ENCODE assay signal across 31 mouse cellular contexts in the genomic region with DNA sequence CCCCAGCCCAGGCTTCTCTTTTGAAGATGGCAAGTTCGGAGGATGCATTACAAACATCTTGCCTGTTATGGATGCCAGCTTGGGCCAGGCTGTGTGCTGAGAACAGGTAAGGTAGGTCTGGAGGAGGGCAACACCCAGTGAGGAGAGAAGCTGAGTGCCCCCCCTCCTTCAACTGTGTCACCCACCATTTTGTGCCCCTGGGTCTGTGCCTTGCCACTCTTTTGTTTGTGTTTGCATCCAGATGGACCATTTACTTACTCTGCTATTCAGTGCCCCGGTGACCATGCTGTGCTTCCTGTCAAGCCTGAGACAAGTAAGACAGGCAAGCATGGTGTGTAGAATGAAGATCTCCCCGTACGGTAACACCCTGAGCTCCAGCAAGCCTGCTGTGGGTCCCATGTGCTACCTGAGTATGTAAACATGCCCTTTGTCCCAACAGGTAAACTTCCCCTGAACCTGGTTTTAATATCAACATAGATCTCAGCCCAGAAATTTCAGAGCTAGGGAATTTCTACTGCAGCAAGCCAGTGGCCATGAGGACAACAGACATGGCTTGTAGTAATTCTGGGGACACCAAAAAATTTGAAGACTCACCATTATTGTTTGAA. TPM values are rescaled to one million over a fixed set of nuclear protein-coding genes. Genes with fewer than 3 reads are reported as not detected.
DNase-seq lines count a peak whose midpoint lies in the region; ATAC-seq lines count a peak whose summit lies in the region.
"Had no signal": no experiment of that assay in that cellular context is flagged by ENCODE, and none has a peak within 500 bp of the region (broad histone marks: within the 10 kb centered on the region; RNA-seq: fewer than 3 reads in every experiment).

No protein-coding gene starts in this region.

- 0 out of 2 replicates have a peak overlapping the region, but pooled peaks have one; percentile 2 for H3K27ac ChIP-seq in liver, embryonic 15.5 days (replicated peaks)
- no peak overlapping the region for H3K27ac ChIP-seq in liver, embryonic 11.5 days (ENCODE audit: low read depth, low read length)
- H3K27ac ChIP-seq in intestine, embryonic 16.5 days (ENCODE audit: low read length), result no peak overlapping the region
- H3K27ac ChIP-seq in stomach, embryonic 16.5 days (ENCODE audit: low read length), result no peak overlapping the region; the same call in 1 of the 2 replicates
- H3K27ac ChIP-seq: heart, embryonic 13.5 days; hindbrain, embryonic 10.5 days; kidney, postnatal 0 days; limb, embryonic 12.5 days; liver, embryonic 14.5 days had no signal

- no peak overlapping the region for H3K9ac ChIP-seq in liver, embryonic 15.5 days
- no peak overlapping the region for H3K9ac ChIP-seq in liver, embryonic 11.5 days (ENCODE audit: low read depth, low read length)
- H3K9ac ChIP-seq in intestine, embryonic 16.5 days (ENCODE audit: low read depth, low read length), result no peak overlapping the region
- no peak overlapping the region for H3K9ac ChIP-seq in stomach, embryonic 16.5 days (ENCODE audit: low read length)
- H3K9ac ChIP-seq: heart, embryonic 13.5 days; hindbrain, embryonic 15.5 days; limb, embryonic 12.5 days; liver, embryonic 14.5 days had no signal

- no peak overlapping the region for H3K4me3 ChIP-seq in liver, embryonic 15.5 days (replicated peaks)
- no peak overlapping the region for H3K4me3 ChIP-seq in liver, embryonic 11.5 days (ENCODE audit: low read depth, low read length)
- H3K4me3 ChIP-seq in intestine, embryonic 16.5 days (ENCODE audit: low read length), result no peak overlapping the region
- H3K4me3 ChIP-seq in stomach, embryonic 16.5 days (replicated peaks; ENCODE audit: low read length), result no peak overlapping the region
- H3K4me3 ChIP-seq: heart, embryonic 13.5 days; hindbrain, embryonic 10.5 days; hindbrain, embryonic 15.5 days; limb, embryonic 12.5 days; megakaryocyte, embryonic 14.5 days had no signal

- no peaks in the 10 kb centered on the region for H3K9me3 ChIP-seq in liver, embryonic 15.5 days (replicated peaks)
- no peaks in the 10 kb centered on the region for H3K9me3 ChIP-seq in liver, embryonic 11.5 days (ENCODE audit: control insufficient read depth, low read length)
- H3K9me3 ChIP-seq in intestine, embryonic 16.5 days (ENCODE audit: control insufficient read depth, low read length), result no peaks in the 10 kb centered on the region
- no peaks in the 10 kb centered on the region for H3K9me3 ChIP-seq in stomach, embryonic 16.5 days (replicated peaks; ENCODE audit: control insufficient read depth, low read length)
- H3K9me3 ChIP-seq: heart, embryonic 13.5 days; hindbrain, embryonic 10.5 days; hindbrain, embryonic 15.5 days; limb, embryonic 12.5 days; megakaryocyte, embryonic 14.5 days had no signal

- H3K4me1 ChIP-seq in liver, embryonic 15.5 days (replicated peaks), result peaks cover 14% of the 10 kb centered on the region
- H3K4me1 ChIP-seq in liver, embryonic 11.5 days (replicated peaks; ENCODE audit: control insufficient read depth, insufficient read depth, low read length), result peaks cover 2% of the 10 kb centered on the region; the same call in 1 of the 2 replicates
- H3K4me1 ChIP-seq in intestine, embryonic 16.5 days (ENCODE audit: control insufficient read depth, insufficient read depth, low read length), result peaks cover 16% of the 10 kb centered on the region; the same call in 1 of the 2 replicates
- H3K4me1 ChIP-seq in stomach, embryonic 16.5 days (ENCODE audit: control insufficient read depth, insufficient read depth, low read length), result peaks cover 17% of the 10 kb centered on the region
- H3K4me1 ChIP-seq: megakaryocyte, embryonic 14.5 days had no signal

- DNase-seq in liver, embryonic 11.5 days (ENCODE audit: low spot score), result no peak
- DNase-seq in large intestine, adult 2 months (ENCODE audit: low read depth, low spot score), result peak; percentile 39
- DNase-seq in spleen, postnatal 36 days (ENCODE audit: low spot score in 2 of 2), result no peak
- no peak for DNase-seq in cerebellum, adult 9-10 months
- DNase-seq: adrenal gland, adult 2 months; B cell, adult 2 months; cerebellum, adult 2 months; cerebellum, postnatal 25 days; gastrocnemius, postnatal 10 days; heart, postnatal 10 days; kidney, adult 8-10 months; kidney, postnatal 4 days; layer of hippocampus, adult 9-11 months; lung, postnatal 4 days; midbrain, embryonic 14.5 days; right cerebral cortex, adult 18-20 months; spleen, adult 18-20 months had no signal

- H3K36me3 ChIP-seq in liver, embryonic 15.5 days (replicated peaks), result no peaks in the 10 kb centered on the region
- H3K36me3 ChIP-seq in liver, embryonic 11.5 days (ENCODE audit: control insufficient read depth, insufficient read depth, low read length), result peaks cover 4% of the 10 kb centered on the region; the same call in 1 of the 2 replicates
- H3K36me3 ChIP-seq in intestine, embryonic 16.5 days (ENCODE audit: control insufficient read depth, insufficient read depth, low read length), result peaks cover 8% of the 10 kb centered on the region; the same call in 1 of the 2 replicates
- peaks cover 4% of the 10 kb centered on the region; the same call in 1 of the 2 replicates for H3K36me3 ChIP-seq in stomach, embryonic 16.5 days (ENCODE audit: control insufficient read depth, insufficient read depth, low read length)

- no peak for ATAC-seq in liver, embryonic 15.5 days (ENCODE audit: insufficient read depth)
- no peak for ATAC-seq in liver, embryonic 11.5 days (replicated peaks; ENCODE audit: low FRiP score)
- ATAC-seq in intestine, embryonic 16.5 days, result peak; percentile 57; the same call in 1 of the 2 replicates
- peak; percentile 19; the same call in 1 of the 2 replicates for ATAC-seq in stomach, embryonic 16.5 days (ENCODE audit: insufficient read depth, low FRiP score)
- ATAC-seq: activated CD4-positive, CD25-positive, alpha-beta regulatory T cell, adult 4 months; inflammation-experienced regulatory T-cells, adult 6 months; lung, postnatal 0 days had no signal

- WGBS in liver, embryonic 15.5 days (ENCODE audit: insufficient replicate concordance), result 62% methylated on average over 4 of the region's 4 CpGs
- WGBS in liver, embryonic 11.5 days, result 75% methylated on average over 4 of the region's 4 CpGs
- WGBS in intestine, embryonic 16.5 days, result 53% methylated on average over 4 of the region's 4 CpGs
- 38% methylated on average over 4 of the region's 4 CpGs for WGBS in large intestine, adult 2 months
- 53% methylated on average over 4 of the region's 4 CpGs for WGBS in stomach, embryonic 16.5 days

- no peak overlapping the region for H3K4me2 ChIP-seq in liver, embryonic 15.5 days
- H3K4me2 ChIP-seq in liver, embryonic 11.5 days, result no peak overlapping the region
- no peak overlapping the region for H3K4me2 ChIP-seq in intestine, embryonic 16.5 days (ENCODE audit: low read depth, low read length)
- no peak overlapping the region for H3K4me2 ChIP-seq in stomach, embryonic 16.5 days (ENCODE audit: low read depth, low read length)
- H3K4me2 ChIP-seq: heart, embryonic 13.5 days; hindbrain, embryonic 15.5 days; limb, embryonic 12.5 days had no signal

- H3K27me3 ChIP-seq in liver, embryonic 15.5 days, result no peaks in the 10 kb centered on the region; the same call in 1 of the 2 replicates
- H3K27me3 ChIP-seq in liver, embryonic 11.5 days (replicated peaks; ENCODE audit: control insufficient read depth, insufficient read depth, low read length), result no peaks in the 10 kb centered on the region
- no peaks in the 10 kb centered on the region for H3K27me3 ChIP-seq in intestine, embryonic 16.5 days (replicated peaks; ENCODE audit: control insufficient read depth, insufficient read depth, low read length)
- H3K27me3 ChIP-seq in stomach, embryonic 16.5 days (ENCODE audit: control insufficient read depth, insufficient read depth, low read length), result no peaks in the 10 kb centered on the region
- H3K27me3 ChIP-seq: heart, embryonic 13.5 days; hindbrain, embryonic 15.5 days; limb, embryonic 12.5 days had no signal

RNA-seq across cellular contexts. Expression of a gene that starts 22.2 kb away (rescaled TPM):
- polyA plus RNA-seq in liver, embryonic 15.5 days (2015; fragmentation: Nextera tagmentation; extraction: Ambion mirVana), result 0.26 and 0.37 TPM in 2 replicates
- 0.29 and 0.56 TPM in 2 replicates for polyA plus RNA-seq in liver, embryonic 11.5 days (2014; fragmentation: Nextera tagmentation; extraction: Ambion mirVana)
- polyA plus RNA-seq in intestine, embryonic 16.5 days (2015; fragmentation: Nextera tagmentation; extraction: Ambion mirVana), result 0.48 and 0.56 TPM in 2 replicates
- polyA plus RNA-seq in large intestine, adult 2 months (2012; rRNA removed), result 0.16 and 0.60 TPM in 2 replicates
- polyA plus RNA-seq in stomach, embryonic 16.5 days (2015; fragmentation: Nextera tagmentation; extraction: Ambion mirVana), result 1.6 and 2.5 TPM in 2 replicates
- polyA plus RNA-seq: activated CD4-positive, CD25-positive, alpha-beta regulatory T cell, adult 4 months; adrenal gland, adult 2 months; inflammation-experienced regulatory T-cells, adult 6 months had no signal

RNA-seq across cellular contexts. Expression of a gene that starts 28.1 kb away (rescaled TPM):
- polyA plus RNA-seq in liver, embryonic 15.5 days (2015; fragmentation: Nextera tagmentation; extraction: Ambion mirVana), result 0.13 and 0.15 TPM in 2 replicates
- polyA plus RNA-seq in liver, embryonic 11.5 days (2014; fragmentation: Nextera tagmentation; extraction: Ambion mirVana), result not detected in 2 replicates
- 0.38 and 0.42 TPM in 2 replicates for polyA plus RNA-seq in intestine, embryonic 16.5 days (2015; fragmentation: Nextera tagmentation; extraction: Ambion mirVana)
- polyA plus RNA-seq in large intestine, adult 2 months (2012; rRNA removed), result 3.6 and 3.8 TPM in 2 replicates
- 0.06 and 0.16 TPM in 2 replicates for polyA plus RNA-seq in stomach, embryonic 16.5 days (2015; fragmentation: Nextera tagmentation; extraction: Ambion mirVana)
- polyA plus RNA-seq: activated CD4-positive, CD25-positive, alpha-beta regulatory T cell, adult 4 months; hindbrain, embryonic 10.5 days; hindbrain, embryonic 15.5 days; limb, embryonic 12.5 days; lung, postnatal 0 days; midbrain, embryonic 14.5 days; neural tube, embryonic 11.5 days had no signal

Comparison
In these comparisons a context has a peak if more than half of its experiments do, and no peak if none do; other contexts are left out.
1. ATAC-seq: peak in intestine, embryonic 16.5 days (single experiment) and stomach, embryonic 16.5 days (single experiment); none in liver, embryonic 15.5 days (single experiment) and liver, embryonic 11.5 days (single experiment).